Mouse (Mus musculus) myocyte (in vitro differentiated cells): ENCODE results near the gene Arl6ip4.

ENCODE experiments used
- CEBPB ChIP-seq: IDR thresholded peaks from 2 replicates; pipeline ENCODE4 v1.6.1; 2011; ENCODE audit warnings: mild to moderate bottlenecking, moderate library complexity; ENCODE audit not compliant: poor library complexity, insufficient read depth, severe bottlenecking
- E2F4 ChIP-seq: IDR thresholded peaks from one replicate; pipeline ENCODE4 v1.6.1; 2011; ENCODE audit warnings: mild to moderate bottlenecking, control low read depth, moderate library complexity; ENCODE audit not compliant: insufficient read depth
- MAX ChIP-seq: IDR thresholded peaks from one replicate; pipeline ENCODE4 v1.6.1; 2011; ENCODE audit warnings: low read depth, mild to moderate bottlenecking, control low read depth
- MYOD1 ChIP-seq, 3 experiments: IDR thresholded peaks; one replicate each; pipeline ENCODE4 v1.6.1; 2011; ENCODE audit warnings: control low read depth in 2 of 3, low read depth in 2 of 3, mild to moderate bottlenecking in 2 of 3, moderate library complexity in 1 of 3; ENCODE audit not compliant: insufficient read length in 2 of 3, control insufficient read depth in 1 of 3
- MYOG ChIP-seq, 3 experiments: IDR thresholded peaks; one replicate each; pipeline ENCODE4 v1.6.1; 2011; ENCODE audit warnings: control low read depth in 2 of 3, low read depth in 2 of 3, mild to moderate bottlenecking in 2 of 3; ENCODE audit not compliant: insufficient read length in 2 of 3, control insufficient read depth in 1 of 3, insufficient read depth in 1 of 3
- POLR2A ChIP-seq: IDR thresholded peaks from one replicate; pipeline ENCODE4 v1.6.1; 2011; ENCODE audit warnings: low read depth, mild to moderate bottlenecking, control low read depth, moderate library complexity; ENCODE audit not compliant: insufficient read length
- POLR2AphosphoS2 ChIP-seq: IDR thresholded peaks from one replicate; pipeline ENCODE4 v1.6.1; 2011; ENCODE audit warnings: low read depth, control low read depth; ENCODE audit not compliant: insufficient read length
- REST ChIP-seq: IDR thresholded peaks from one replicate; pipeline ENCODE4 v1.6.1; 2011; ENCODE audit warnings: mild to moderate bottlenecking, control low read depth, moderate library complexity; ENCODE audit not compliant: insufficient read depth, insufficient read length
- TCF12 ChIP-seq: IDR thresholded peaks from one replicate; pipeline ENCODE4 v1.6.1; 2011; ENCODE audit warnings: mild to moderate bottlenecking, control low read depth; ENCODE audit not compliant: poor library complexity, insufficient read depth, severe bottlenecking
- TCF3 ChIP-seq: IDR thresholded peaks from one replicate; pipeline ENCODE4 v1.6.1; 2011; ENCODE audit warnings: low read depth, control low read depth; ENCODE audit not compliant: insufficient read length
- USF1 ChIP-seq: IDR thresholded peaks from one replicate; pipeline ENCODE4 v1.6.1; 2011; ENCODE audit warnings: low read depth, mild to moderate bottlenecking, control low read depth, moderate library complexity

- TF ChIP-seq POLR2A: no peak
- no peak for TF ChIP-seq E2F4
- no peak for TF ChIP-seq TCF12
- no peak for TF ChIP-seq USF1
- TF ChIP-seq CEBPB: no peak
- no peak for TF ChIP-seq POLR2AphosphoS2
- no peak for TF ChIP-seq MYOD1 (IDR thresholded peaks at IDR 0.05; ENCODE audit: control insufficient read depth in 1 of 3, insufficient read length in 2 of 3, low read depth in 2 of 3)
- no peak for TF ChIP-seq TCF3
- no peak for TF ChIP-seq MAX
- no peak for TF ChIP-seq MYOG (IDR thresholded peaks at IDR 0.05; ENCODE audit: control insufficient read depth in 1 of 3, insufficient read depth in 1 of 3, insufficient read length in 2 of 3, low read depth in 2 of 3)
- TF ChIP-seq REST: no peak
Observed at GRCm38 (mm10) chr5:124159453-124159852, 43.6 kb downstream of the Arl6ip4 start.
